Mouse (Mus musculus): Measurements from ENCODE around the gene Dennd5b.

DNA sequence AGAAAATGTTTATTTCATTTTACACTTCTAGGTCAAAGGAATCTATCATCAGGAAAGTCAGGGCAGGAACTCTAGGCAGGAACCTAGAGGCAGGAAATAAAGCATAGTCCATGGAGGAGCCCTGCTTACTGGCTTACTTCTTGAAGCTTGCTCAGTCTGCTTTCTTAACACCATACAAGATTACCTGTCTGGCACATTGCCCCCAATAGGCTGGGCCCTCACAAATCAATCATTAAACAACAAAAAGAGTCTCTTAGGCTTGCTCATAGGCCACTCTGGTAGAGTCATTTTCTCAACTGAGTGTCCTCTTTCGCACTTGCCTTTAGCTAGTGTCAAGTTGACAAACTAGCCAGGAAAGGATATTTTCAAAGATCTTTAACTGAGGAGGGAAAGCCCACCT, 43.7 kb upstream of the Dennd5b start:
- no peak for TF ChIP-seq CTCF (IDR thresholded peaks at IDR 0.05; ENCODE audit: low read depth, low read length)
- TF ChIP-seq GATA1 (IDR thresholded peaks at IDR 0.05; ENCODE audit: borderline replicate concordance, low read length) = no peak
- no peak for TF ChIP-seq TAL1 (conservative IDR thresholded peaks at IDR 0.05; ENCODE audit: low read depth, low read length)
- no peak for TF ChIP-seq GATA2 (IDR thresholded peaks at IDR 0.05; ENCODE audit: borderline replicate concordance, low read depth, low read length)
